Mouse (Mus musculus): Measurements from ENCODE around the gene Ptrh2.

- TF ChIP-seq POLR2A (IDR thresholded peaks at IDR 0.05; ENCODE audit: borderline replicate concordance, insufficient read depth, low read length) (no peak), CTCF (IDR thresholded peaks at IDR 0.05; ENCODE audit: borderline replicate concordance, insufficient read depth, low read depth, low read length) (no peak)
Measured at GRCm38 (mm10) chr11:86649542-86649941, 34.2 kb upstream of the Ptrh2 start.

All from cerebellum, adult 2 months (tissue).